Mouse (Mus musculus) lung, postnatal 0 days (tissue): ENCODE measurements at regions not wholly inside any gene's neighbourhood (a gene's known extent, or its start where the extent isn't known, plus 50 kb on each side); places are given as distances from the start of the nearest gene placed in this dataset.

Experiments
- ATAC-seq: fragments of 200-750 bp; cut with Nextera tagmentation; 2 replicates; pipeline ENCODE4 v1.8.0; 2017; ENCODE audit warnings: moderate library complexity
- DNase-seq: peaks from one replicate; pipeline ENCODE4 v3.0.0-alpha.2; 2016; ENCODE audit warnings: low spot score
- H3K27ac ChIP-seq: fragments of 300-500 bp; sonication (generic); 2 replicates; pipeline ENCODE4 v1.5.1; 2014; ENCODE audit warnings: antibody characterized with exemption, mild to moderate bottlenecking, low read length, mixed read lengths
- H3K27me3 ChIP-seq: fragments of 300-500 bp; sonication (generic); replicated peaks from 2 replicates; pipeline ENCODE4 v1.6.1; 2014; ENCODE audit warnings: low read length, mixed read lengths; ENCODE audit not compliant: insufficient read depth
- H3K36me3 ChIP-seq: fragments of 300-500 bp; sonication (generic); 2 replicates; pipeline ENCODE4 v1.6.1; 2014; ENCODE audit warnings: low read length, mixed read lengths; ENCODE audit not compliant: insufficient read depth
- H3K4me1 ChIP-seq: fragments of 300-500 bp; sonication (generic); 2 replicates; pipeline ENCODE4 v1.6.1; 2014; ENCODE audit warnings: antibody characterized with exemption, low read depth, low read length, mixed read lengths; ENCODE audit not compliant: insufficient read depth
- H3K4me2 ChIP-seq: fragments of 300-500 bp; sonication (generic); replicated peaks from 2 replicates; pipeline ENCODE4 v1.6.1; 2014; ENCODE audit warnings: low read depth, mild to moderate bottlenecking, low read length, moderate library complexity, mixed read lengths
- H3K4me3 ChIP-seq: fragments of 300-500 bp; sonication (generic); 2 replicates; pipeline ENCODE4 v1.5.1; 2014; ENCODE audit warnings: low read depth, low read length
- H3K9ac ChIP-seq: fragments of 300-500 bp; sonication (generic); replicated peaks from 2 replicates; pipeline ENCODE4 v1.6.1; 2014; ENCODE audit warnings: low read depth, mild to moderate bottlenecking
- H3K9me3 ChIP-seq: fragments of 300-500 bp; sonication (generic); 2 replicates; pipeline ENCODE4 v1.6.1; 2016; ENCODE audit warnings: low read length, mixed read lengths
- CTCF ChIP-seq: IDR thresholded peaks from 2 replicates; pipeline ENCODE4 v1.5.1; 2016; ENCODE audit warnings: antibody characterized with exemption, mild to moderate bottlenecking
- EP300 ChIP-seq: IDR thresholded peaks from 2 replicates; pipeline ENCODE4 v1.6.1; 2016; ENCODE audit warnings: antibody characterized with exemption, mild to moderate bottlenecking, control low read depth
- WGBS: fragments of 180-500 bp; shearing (Covaris S2); extraction: QIAGEN DNeasy Blood & Tissue Kit; methylation state at CpG from one replicate; pipeline ENCODE4 v1.1.7; 2014; 5-methylcytosine and 5-hydroxymethylcytosine counted together

DNA sequence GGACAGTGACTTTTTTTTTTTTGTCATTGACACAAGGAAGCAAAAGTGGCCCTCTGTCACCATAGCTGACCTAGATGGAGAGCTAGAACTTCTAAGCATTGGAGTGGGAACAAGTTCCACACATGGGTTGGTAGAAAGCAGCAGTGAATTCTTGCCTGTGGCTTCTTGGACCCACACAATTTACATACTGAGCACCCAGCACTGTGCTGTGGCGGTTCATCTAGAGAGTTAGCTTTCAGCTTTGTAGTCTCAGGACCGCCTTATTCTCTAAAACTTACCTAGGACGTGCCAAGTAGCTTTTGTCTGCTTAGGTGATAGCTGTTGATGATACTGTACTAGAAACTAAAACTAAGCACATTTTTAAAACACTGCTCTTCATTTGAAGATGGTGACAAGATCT, 72.1 kb upstream of the Dgkg start:
- no peak for TF ChIP-seq CTCF
- no peak for TF ChIP-seq EP300
- Histone ChIP-seq H3K4me2 (no peak overlapping the region), H3K9ac (no peak overlapping the region), H3K4me1 (no peaks in the 10 kb centered on the region), H3K36me3 (no peaks in the 10 kb centered on the region), H3K9me3 (no peaks in the 10 kb centered on the region), H3K27me3 (no peaks in the 10 kb centered on the region), H3K27ac (no peak overlapping the region), H3K4me3 (no peak overlapping the region)
- ATAC-seq (no peak), DNase-seq (no peak)
- 66% methylated on average over 3 of the region's 3 CpGs for WGBS

DNA sequence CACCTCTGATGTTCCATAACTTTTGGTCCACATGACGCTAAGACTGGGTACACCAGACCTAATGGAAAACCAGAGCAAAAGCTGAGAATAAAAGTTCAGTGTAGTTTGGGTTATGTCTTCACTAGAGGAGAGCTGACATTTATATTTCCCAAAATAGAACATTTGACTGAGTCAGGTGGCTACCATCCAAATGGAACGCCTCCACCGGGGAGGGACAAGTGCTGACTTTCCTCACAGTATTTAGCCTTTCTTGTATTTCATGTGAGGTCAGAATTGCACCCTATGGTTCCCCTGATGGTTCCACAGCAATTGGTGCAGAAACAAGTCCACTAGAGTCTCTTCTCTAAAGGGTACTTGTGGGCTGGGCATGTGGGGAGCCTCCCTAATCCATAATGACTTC, 68.2 kb upstream of the Dgkg start:
- Histone ChIP-seq H3K27me3 (no peaks in the 10 kb centered on the region), H3K9ac (no peak overlapping the region), H3K4me1 (no peaks in the 10 kb centered on the region), H3K27ac (no peak overlapping the region), H3K9me3 (no peaks in the 10 kb centered on the region), H3K4me3 (no peak overlapping the region), H3K36me3 (no peaks in the 10 kb centered on the region), H3K4me2 (no peak overlapping the region)
- WGBS, result 89% methylated on average over 3 of the region's 3 CpGs
- DNase-seq (no peak), ATAC-seq (no peak)
- TF ChIP-seq EP300 (no peak), CTCF (no peak)

DNA sequence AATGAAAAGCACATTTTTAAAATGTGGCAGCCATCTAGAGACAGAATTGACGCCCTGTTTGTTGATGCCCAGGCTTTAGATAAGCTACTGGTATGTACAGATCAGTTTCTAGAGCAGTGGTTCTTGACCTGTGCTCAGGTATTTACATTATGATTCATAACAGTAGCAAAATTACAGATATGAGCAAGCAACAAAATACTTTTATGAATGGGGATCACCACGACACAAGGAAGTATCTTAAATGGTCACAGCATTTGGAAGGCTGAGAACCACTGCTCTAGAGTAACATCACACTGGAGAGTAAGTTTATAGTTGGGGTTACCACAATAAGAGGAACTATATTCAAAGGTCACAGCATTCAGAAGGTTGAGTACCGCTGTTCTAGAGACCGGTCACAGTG, 66.3 kb upstream of the Dgkg start:
- TF ChIP-seq CTCF, result no peak
- no peak for TF ChIP-seq EP300
- no peak overlapping the region for H3K4me2 ChIP-seq
- H3K9me3 ChIP-seq, result no peaks in the 10 kb centered on the region
- H3K9ac ChIP-seq, result no peak overlapping the region
- 69% methylated on average over 4 of the region's 4 CpGs for WGBS
- H3K36me3 ChIP-seq, result no peaks in the 10 kb centered on the region
- DNase-seq (no peak), ATAC-seq (no peak)
- no peaks in the 10 kb centered on the region for H3K27me3 ChIP-seq
- no peak overlapping the region for H3K27ac ChIP-seq
- no peaks in the 10 kb centered on the region for H3K4me1 ChIP-seq
- H3K4me3 ChIP-seq, result no peak overlapping the region

- Histone ChIP-seq H3K36me3 (no peaks in the 10 kb centered on the region), H3K9me3 (no peaks in the 10 kb centered on the region), H3K27me3 (no peaks in the 10 kb centered on the region), H3K4me2 (no peak overlapping the region), H3K9ac (no peak overlapping the region), H3K4me1 (no peaks in the 10 kb centered on the region), H3K4me3 (no peak overlapping the region), H3K27ac (no peak overlapping the region; the same call in 1 of the 2 replicates)
- DNase-seq, result no peak
- TF ChIP-seq EP300 (no peak), CTCF (no peak)
- WGBS, result 57% methylated on average over 4 of the region's 4 CpGs
- ATAC-seq, result no peak
Observed at GRCm38 (mm10) chr16:22719791-22720190, 62.8 kb upstream of the Dgkg start.

DNA sequence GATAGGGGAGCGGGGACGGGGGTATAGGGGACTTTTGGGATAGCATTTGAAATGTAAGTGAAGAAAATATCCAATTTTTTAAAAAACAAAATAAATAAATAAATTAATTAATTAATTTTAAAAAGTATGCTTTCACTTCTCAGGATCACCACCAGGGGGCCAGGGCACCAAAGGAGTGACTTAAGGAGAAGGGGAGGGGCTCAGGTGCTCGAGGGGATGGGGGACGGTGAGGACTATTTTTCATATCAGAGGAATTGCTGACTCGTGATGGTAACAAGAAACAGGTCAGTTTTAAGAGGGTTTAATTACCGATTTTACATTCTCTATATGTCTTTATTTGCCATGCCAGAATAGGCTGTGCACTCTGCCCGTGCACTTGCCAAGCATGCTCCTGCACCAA, 62.3 kb upstream of the Dgkg start:
- DNase-seq, result peak; percentile 41
- no peaks in the 10 kb centered on the region for H3K4me1 ChIP-seq
- H3K4me2 ChIP-seq, result no peak overlapping the region
- WGBS, result 44% methylated on average over 7 of the region's 7 CpGs
- H3K9me3 ChIP-seq, result no peaks in the 10 kb centered on the region
- H3K9ac ChIP-seq, result no peak overlapping the region
- H3K27ac ChIP-seq, result no peak overlapping the region
- TF ChIP-seq EP300 (no peak), CTCF (peak; percentile 69)
- no peaks in the 10 kb centered on the region for H3K27me3 ChIP-seq
- no peak for ATAC-seq
- H3K4me3 ChIP-seq, result no peak overlapping the region
- no peaks in the 10 kb centered on the region for H3K36me3 ChIP-seq

DNA sequence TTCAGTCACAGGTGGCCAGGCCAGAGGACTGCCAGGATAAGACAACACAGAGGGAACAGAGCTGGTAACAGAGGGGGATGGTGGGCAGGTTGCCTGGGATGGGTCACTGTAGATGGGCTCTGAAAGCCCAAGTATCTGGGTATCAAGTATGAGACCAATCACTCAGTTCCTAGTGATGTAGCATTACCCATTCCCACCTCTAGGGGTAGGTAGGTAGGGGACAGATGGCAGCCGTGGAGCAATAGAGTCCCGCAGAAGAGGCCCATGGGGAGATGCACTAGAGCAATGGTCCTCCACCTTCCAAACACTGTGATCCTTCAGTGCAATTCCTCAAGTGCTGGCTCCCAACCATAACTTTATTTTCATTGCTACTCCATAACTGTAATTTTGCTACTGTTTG, 60.4 kb upstream of the Dgkg start:
- no peak for DNase-seq
- no peaks in the 10 kb centered on the region for H3K36me3 ChIP-seq
- H3K27me3 ChIP-seq, result no peaks in the 10 kb centered on the region
- H3K9ac ChIP-seq, result no peak overlapping the region
- H3K4me3 ChIP-seq, result no peak overlapping the region
- H3K27ac ChIP-seq, result no peak overlapping the region
- peak; percentile 37; the same call in 1 of the 2 replicates for TF ChIP-seq CTCF
- TF ChIP-seq EP300, result no peak
- no peaks in the 10 kb centered on the region for H3K4me1 ChIP-seq
- WGBS, result 53% methylated on average over 2 of the region's 2 CpGs
- H3K9me3 ChIP-seq, result no peaks in the 10 kb centered on the region
- H3K4me2 ChIP-seq, result no peak overlapping the region
- no peak for ATAC-seq

GRCm38 (mm10) chr16:22716306-22716830, 59.3 kb upstream of the Dgkg start:
- Histone ChIP-seq H3K4me3 (no peak overlapping the region), H3K27me3 (no peaks in the 10 kb centered on the region), H3K27ac (no peak overlapping the region), H3K9me3 (no peaks in the 10 kb centered on the region), H3K9ac (no peak overlapping the region), H3K4me2 (no peak overlapping the region), H3K36me3 (no peaks in the 10 kb centered on the region), H3K4me1 (no peaks in the 10 kb centered on the region)
- WGBS, result 89% methylated on average over 8 of the region's 8 CpGs
- no peak for TF ChIP-seq EP300
- no peak for TF ChIP-seq CTCF
- no peak for ATAC-seq
- no peak for DNase-seq
